Mouse (Mus musculus) lung, embryonic 15.5 days (tissue): ENCODE results near the gene Gm37240. TPM values are rescaled to one million over a fixed set of nuclear protein-coding genes. Genes with fewer than 3 reads are reported as not detected.

ENCODE experiments used
- ATAC-seq: fragments of 200-750 bp; cut with Nextera tagmentation; 2 replicates; pipeline ENCODE4 v1.8.0; 2017; ENCODE audit warnings: moderate number of reproducible peaks, borderline replicate concordance; ENCODE audit not compliant: low FRiP score, low TSS enrichment; ENCODE audit errors: extremely low read depth
- H3K27ac ChIP-seq: fragments of 300-500 bp; sonication (generic); 2 replicates; pipeline ENCODE4 v1.5.1; 2015; ENCODE audit warnings: moderate library complexity, mild to moderate bottlenecking, inconsistent platforms
- H3K27me3 ChIP-seq: fragments of 300-500 bp; sonication (generic); 2 replicates; pipeline ENCODE4 v1.6.1; 2015; ENCODE audit warnings: inconsistent platforms
- H3K36me3 ChIP-seq: fragments of 300-500 bp; sonication (generic); 2 replicates; pipeline ENCODE4 v1.6.1; 2015; ENCODE audit warnings: inconsistent platforms
- H3K4me1 ChIP-seq: fragments of 300-500 bp; sonication (generic); 2 replicates; pipeline ENCODE4 v1.6.1; 2015; ENCODE audit warnings: inconsistent platforms
- H3K4me2 ChIP-seq: fragments of 300-500 bp; sonication (generic); 2 replicates; pipeline ENCODE4 v1.6.1; 2015; ENCODE audit warnings: inconsistent platforms, mild to moderate bottlenecking, moderate library complexity
- H3K4me3 ChIP-seq: fragments of 300-500 bp; sonication (generic); 2 replicates; pipeline ENCODE4 v1.5.1; 2015; ENCODE audit warnings: mild to moderate bottlenecking, inconsistent platforms
- H3K9ac ChIP-seq: fragments of 300-500 bp; sonication (generic); 2 replicates; pipeline ENCODE4 v1.6.1; 2015; ENCODE audit warnings: inconsistent platforms
- H3K9me3 ChIP-seq: fragments of 300-500 bp; sonication (generic); 2 replicates; pipeline ENCODE4 v1.6.1; 2016; ENCODE audit warnings: inconsistent platforms
- WGBS: fragments of 180-500 bp; shearing (Covaris S2); methylation state at CpG from one replicate; pipeline ENCODE4 v1.1.7; 2015; 5-methylcytosine and 5-hydroxymethylcytosine counted together
- polyA plus RNA-seq: library from polyadenylated mRNA; unstranded; fragments of >200 nt; fragmentation: Nextera tagmentation; extraction: Ambion mirVana; gene quantifications from 2 replicates; pipeline ENCODE4 v1.2.1, GENCODE M21; 2015

The Gm37240 gene
- polyA plus RNA-seq, 1 experiment from 2014 or later: 8.8 TPM

DNA sequence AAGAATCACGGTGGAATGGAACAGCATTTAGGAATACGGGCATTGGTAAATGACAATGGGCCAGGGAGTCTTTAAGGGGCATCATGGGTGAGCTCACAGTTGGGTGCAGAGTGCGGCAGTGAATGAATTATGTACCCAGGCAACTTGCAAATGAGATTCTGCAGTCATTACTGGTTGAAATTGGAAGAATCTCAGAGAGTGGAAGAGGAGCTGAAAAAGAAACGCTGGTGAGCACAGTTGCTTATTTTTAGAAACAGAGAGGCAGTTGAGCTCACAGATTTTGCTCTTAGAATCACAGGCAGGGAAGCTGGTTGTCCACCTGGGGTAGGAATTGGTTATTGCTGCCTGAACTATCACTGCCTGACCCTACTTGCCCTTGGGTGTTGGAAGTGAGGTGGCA lies 776.6 kb downstream of the Gm37240 start:
- 69% methylated on average over 4 of the region's 4 CpGs for WGBS
- Histone ChIP-seq H3K9me3 (no peaks in the 10 kb centered on the region), H3K9ac (no peak overlapping the region), H3K4me1 (0 out of 2 replicates have a peak, but pooled peaks cover 2% of the 10 kb centered on the region), H3K4me2 (no peak overlapping the region), H3K4me3 (no peak overlapping the region), H3K36me3 (no peaks in the 10 kb centered on the region), H3K27me3 (no peaks in the 10 kb centered on the region), H3K27ac (no peak overlapping the region)
- ATAC-seq: no peak

DNA sequence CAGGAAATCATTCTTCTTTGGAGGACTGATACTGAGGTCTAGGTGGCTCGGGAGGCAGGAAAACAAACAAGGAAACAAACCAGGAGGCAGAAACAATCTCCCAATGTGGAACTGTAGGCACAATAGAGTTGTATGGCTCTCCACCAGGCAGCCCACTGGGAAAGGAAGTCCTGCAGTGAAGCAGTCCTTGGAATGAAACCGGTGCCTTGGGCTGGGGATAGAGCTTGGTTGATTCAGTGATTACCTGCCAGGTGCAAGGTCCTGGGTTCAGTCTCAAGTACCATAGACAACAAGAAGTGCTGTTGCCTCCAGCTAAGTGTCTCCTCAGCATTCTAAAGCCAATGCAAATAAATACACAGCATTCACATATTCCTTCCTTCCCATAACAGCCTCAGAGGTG lies 778.1 kb downstream of the Gm37240 start:
- H3K36me3 ChIP-seq: no peaks in the 10 kb centered on the region
- H3K27me3 ChIP-seq: no peaks in the 10 kb centered on the region
- no peak overlapping the region for H3K4me2 ChIP-seq
- no peak overlapping the region for H3K27ac ChIP-seq
- H3K9me3 ChIP-seq: no peaks in the 10 kb centered on the region
- 48% methylated on average over 2 of the region's 2 CpGs for WGBS
- no peak overlapping the region for H3K9ac ChIP-seq
- H3K4me3 ChIP-seq: no peak overlapping the region
- ATAC-seq: no peak
- H3K4me1 ChIP-seq: no peaks in the 10 kb centered on the region

DNA sequence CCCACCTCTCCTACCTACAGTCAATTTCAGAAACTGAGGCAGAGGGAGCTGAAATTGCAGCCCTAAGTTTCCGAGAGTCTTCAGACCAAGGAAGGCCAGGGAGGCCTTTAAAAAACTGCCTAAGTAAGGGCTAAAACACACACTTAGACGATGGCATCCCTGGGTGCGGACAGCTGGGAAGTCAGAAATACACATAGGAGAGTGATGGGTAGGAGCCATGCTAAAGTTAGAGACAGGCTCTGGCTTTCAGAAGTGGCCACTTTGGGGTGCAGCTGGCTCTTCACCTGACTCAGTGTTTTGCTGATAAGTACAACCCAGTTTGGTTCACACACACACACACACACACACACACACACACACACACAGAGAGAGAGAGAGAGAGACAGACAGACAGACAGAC lies 778.9 kb downstream of the Gm37240 start:
- H3K9me3 ChIP-seq: no peaks in the 10 kb centered on the region
- H3K27me3 ChIP-seq: no peaks in the 10 kb centered on the region
- ATAC-seq: no peak
- H3K4me3 ChIP-seq: no peak overlapping the region
- no peaks in the 10 kb centered on the region for H3K4me1 ChIP-seq
- no peak overlapping the region for H3K4me2 ChIP-seq
- no peaks in the 10 kb centered on the region for H3K36me3 ChIP-seq
- H3K9ac ChIP-seq: no peak overlapping the region
- WGBS: 83% methylated on average over 3 of the region's 3 CpGs
- H3K27ac ChIP-seq: no peak overlapping the region

DNA sequence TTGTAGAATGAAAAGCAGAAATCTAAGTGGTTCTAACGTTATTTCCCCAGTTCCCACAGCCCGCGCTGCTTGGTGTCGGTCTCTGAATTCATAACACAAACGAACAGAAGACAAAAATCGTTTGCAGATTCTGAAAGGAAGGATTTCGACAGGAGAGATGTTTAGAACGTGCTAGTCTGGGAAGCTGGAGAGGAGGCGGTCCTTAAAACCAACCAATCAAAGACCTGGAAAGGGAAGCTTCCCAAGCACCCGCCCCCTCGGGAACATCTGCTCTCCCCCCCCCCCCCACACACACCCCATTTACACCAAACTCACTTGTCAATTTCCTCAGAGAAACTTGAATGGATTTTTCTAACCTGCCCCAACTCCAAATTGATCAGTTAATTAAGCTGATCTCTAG lies 780.4 kb downstream of the Gm37240 start:
- Histone ChIP-seq H3K27me3 (no peaks in the 10 kb centered on the region), H3K36me3 (no peaks in the 10 kb centered on the region), H3K4me1 (no peaks in the 10 kb centered on the region), H3K9me3 (no peaks in the 10 kb centered on the region), H3K4me3 (no peak overlapping the region), H3K9ac (no peak overlapping the region), H3K27ac (no peak overlapping the region), H3K4me2 (peak overlapping the region; percentile 22; the same call in 1 of the 2 replicates)
- WGBS: 30% methylated on average over 11 of the region's 11 CpGs
- no peak for ATAC-seq

DNA sequence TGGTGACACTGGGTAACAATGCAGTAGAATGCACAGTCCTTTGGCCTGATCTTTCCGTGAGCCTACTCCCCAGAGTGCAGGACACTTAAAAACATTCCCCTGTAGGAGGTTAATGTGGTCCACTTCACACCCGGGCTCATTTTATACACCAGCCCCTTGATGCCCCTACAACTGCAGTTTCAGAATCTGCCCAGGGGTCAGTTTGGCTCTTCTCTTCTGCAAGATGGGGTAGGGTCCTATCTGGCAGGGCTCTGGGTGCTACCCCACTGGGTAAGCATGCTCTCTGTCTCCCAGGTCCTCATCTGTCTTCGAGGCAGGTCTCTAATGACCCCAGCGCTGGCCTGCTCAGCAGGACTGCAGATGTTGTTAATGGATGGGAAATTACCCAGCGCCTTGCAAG lies 783.0 kb downstream of the Gm37240 start:
- Histone ChIP-seq H3K27ac (no peak overlapping the region), H3K36me3 (no peaks in the 10 kb centered on the region), H3K4me3 (no peak overlapping the region), H3K4me1 (no peaks in the 10 kb centered on the region), H3K9ac (no peak overlapping the region), H3K4me2 (no peak overlapping the region), H3K9me3 (no peaks in the 10 kb centered on the region), H3K27me3 (no peaks in the 10 kb centered on the region)
- ATAC-seq: no peak
- WGBS: 37% methylated on average over 5 of the region's 5 CpGs

DNA sequence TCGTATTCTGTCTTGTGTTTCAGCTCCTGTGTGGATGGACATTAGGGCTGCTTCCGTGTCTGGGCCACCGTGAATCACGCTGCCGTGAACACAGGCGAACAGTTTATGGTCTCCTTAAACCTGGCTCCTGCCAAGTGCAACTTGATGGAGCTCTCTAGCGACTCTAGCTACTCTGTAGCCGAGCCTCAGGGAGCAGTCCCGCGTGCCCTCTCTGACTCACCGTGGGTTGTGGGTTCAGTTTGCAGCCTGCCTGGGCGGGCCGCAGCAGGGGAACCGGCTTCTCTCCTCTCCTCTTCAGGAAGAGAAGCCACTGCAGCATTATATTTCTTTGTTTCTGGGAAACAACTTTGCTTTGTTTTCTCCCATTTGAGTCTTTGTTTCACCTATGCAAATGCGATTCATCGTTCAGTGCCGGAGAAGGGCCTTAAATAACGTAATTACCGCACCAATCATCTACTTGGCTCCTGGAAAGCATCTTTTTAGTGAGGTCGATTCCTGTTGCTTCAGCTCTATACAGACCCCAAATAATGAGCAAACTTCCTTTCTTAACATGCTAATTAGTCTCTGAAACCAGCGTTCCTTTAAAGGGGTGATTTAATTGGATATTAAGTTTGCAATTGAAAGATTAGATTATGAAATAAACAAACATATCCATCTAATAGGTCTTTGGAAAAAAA lies 806.3 kb downstream of the Gm37240 start:
- H3K4me3 ChIP-seq: no peak overlapping the region
- H3K4me1 ChIP-seq: no peaks in the 10 kb centered on the region
- no peaks in the 10 kb centered on the region for H3K9me3 ChIP-seq
- no peaks in the 10 kb centered on the region for H3K27me3 ChIP-seq
- H3K36me3 ChIP-seq: no peaks in the 10 kb centered on the region
- no peak overlapping the region for H3K4me2 ChIP-seq
- whole genome bisulfite sequencing: 81% methylated on average over 21 of the region's 21 CpGs
- no peak for ATAC-seq
- no peak overlapping the region for H3K9ac ChIP-seq
- no peak overlapping the region for H3K27ac ChIP-seq

DNA sequence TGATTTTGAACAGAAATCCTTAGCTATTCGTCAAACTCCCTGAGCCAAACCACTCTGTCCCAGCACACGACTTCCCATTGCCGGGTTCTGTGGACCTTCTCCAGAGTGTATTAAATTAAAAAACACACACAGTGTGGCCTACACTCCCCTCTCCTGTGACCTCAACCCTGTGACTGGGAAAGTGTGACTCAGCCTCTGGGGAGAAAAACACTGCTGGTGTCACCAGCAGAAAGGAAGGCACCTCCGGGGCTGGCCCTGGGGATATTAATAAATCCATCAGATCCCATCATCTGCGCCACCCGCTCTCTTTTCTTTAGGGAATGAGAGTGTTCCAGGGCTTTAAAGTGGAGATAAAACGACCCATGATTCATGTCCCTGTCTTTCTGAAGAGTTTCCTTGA lies 823.2 kb downstream of the Gm37240 start:
- Histone ChIP-seq H3K9me3 (no peaks in the 10 kb centered on the region), H3K27ac (no peak overlapping the region), H3K27me3 (no peaks in the 10 kb centered on the region), H3K9ac (no peak overlapping the region), H3K36me3 (no peaks in the 10 kb centered on the region), H3K4me1 (no peaks in the 10 kb centered on the region), H3K4me3 (no peak overlapping the region), H3K4me2 (no peak overlapping the region)
- ATAC-seq: no peak
- WGBS: 56% methylated on average over 7 of the region's 7 CpGs

DNA sequence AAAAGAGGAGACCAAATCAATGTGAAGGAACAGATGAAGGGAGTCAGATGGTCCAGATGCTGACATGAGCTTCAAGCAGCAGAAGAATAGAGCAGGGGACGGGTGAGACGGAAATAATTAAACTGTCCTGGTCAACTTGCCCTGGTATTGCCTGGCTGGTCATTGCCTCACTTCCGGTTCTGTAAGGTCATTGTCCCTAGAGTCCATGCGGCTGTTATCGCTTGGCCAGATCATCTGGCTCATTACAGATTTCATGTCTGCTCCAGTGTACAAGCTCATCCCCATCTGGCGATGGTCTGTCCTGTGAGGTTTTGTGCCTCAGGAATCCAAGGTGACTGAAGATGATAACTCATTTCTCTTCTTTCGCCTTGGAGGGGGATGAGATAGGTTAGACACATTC lies 827.2 kb downstream of the Gm37240 start:
- Histone ChIP-seq H3K4me3 (no peak overlapping the region), H3K27ac (no peak overlapping the region), H3K36me3 (no peaks in the 10 kb centered on the region), H3K4me1 (no peaks in the 10 kb centered on the region), H3K27me3 (no peaks in the 10 kb centered on the region), H3K9ac (no peak overlapping the region), H3K9me3 (no peaks in the 10 kb centered on the region), H3K4me2 (no peak overlapping the region)
- ATAC-seq: no peak
- WGBS: 90% methylated on average over 7 of the region's 7 CpGs

DNA sequence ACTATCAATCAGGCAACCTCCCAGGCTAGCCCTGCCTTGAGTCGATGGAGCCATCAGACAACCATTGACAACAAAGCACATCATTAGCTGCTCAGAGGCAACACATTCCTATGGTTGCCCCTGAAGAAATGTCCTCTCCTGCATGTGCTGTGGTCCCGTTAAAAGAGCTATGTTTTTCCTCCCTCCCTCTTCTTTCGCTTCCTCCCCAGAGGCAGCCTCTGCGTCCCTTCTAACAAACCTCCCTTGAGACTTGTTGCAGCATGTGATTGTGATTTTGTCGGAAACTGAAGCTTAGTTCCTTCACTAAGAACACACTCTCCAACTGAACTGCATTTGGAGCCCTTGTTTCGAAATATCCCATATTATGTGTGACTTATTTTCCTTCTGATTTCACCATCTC lies 830.1 kb downstream of the Gm37240 start:
- no peak for ATAC-seq
- no peaks in the 10 kb centered on the region for H3K4me1 ChIP-seq
- no peak overlapping the region for H3K4me2 ChIP-seq
- H3K27ac ChIP-seq: no peak overlapping the region
- no peak overlapping the region for H3K4me3 ChIP-seq
- no peaks in the 10 kb centered on the region for H3K9me3 ChIP-seq
- no peaks in the 10 kb centered on the region for H3K27me3 ChIP-seq
- no peak overlapping the region for H3K9ac ChIP-seq
- 62% methylated on average over 6 of the region's 6 CpGs for WGBS
- no peaks in the 10 kb centered on the region for H3K36me3 ChIP-seq

DNA sequence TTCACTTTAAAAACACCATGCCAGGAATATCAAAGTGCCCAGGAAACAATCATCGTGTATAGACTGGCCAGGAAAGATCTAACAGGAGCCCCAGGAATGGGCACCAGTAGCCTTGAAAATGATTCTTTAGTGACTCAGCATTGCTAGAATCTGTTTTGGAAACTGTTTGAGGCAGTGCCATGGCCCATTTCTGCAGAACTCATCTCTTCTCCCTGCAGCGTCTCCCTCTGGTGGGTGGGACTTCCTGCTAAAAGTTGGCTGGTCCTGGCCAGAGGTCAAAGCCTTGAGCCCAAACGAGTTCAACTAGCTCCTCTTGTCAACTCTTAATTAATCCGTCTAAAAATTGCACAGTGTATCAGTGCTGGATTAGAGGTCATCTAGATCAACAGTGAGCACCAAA lies 833.8 kb downstream of the Gm37240 start:
- H3K4me3 ChIP-seq: no peak overlapping the region
- H3K4me2 ChIP-seq: no peak overlapping the region
- H3K27me3 ChIP-seq: no peaks in the 10 kb centered on the region
- no peak overlapping the region for H3K9ac ChIP-seq
- H3K36me3 ChIP-seq: no peaks in the 10 kb centered on the region
- H3K4me1 ChIP-seq: no peaks in the 10 kb centered on the region
- no peak overlapping the region for H3K27ac ChIP-seq
- WGBS: 56% methylated on average over 4 of the region's 4 CpGs
- H3K9me3 ChIP-seq: no peaks in the 10 kb centered on the region
- no peak for ATAC-seq

DNA sequence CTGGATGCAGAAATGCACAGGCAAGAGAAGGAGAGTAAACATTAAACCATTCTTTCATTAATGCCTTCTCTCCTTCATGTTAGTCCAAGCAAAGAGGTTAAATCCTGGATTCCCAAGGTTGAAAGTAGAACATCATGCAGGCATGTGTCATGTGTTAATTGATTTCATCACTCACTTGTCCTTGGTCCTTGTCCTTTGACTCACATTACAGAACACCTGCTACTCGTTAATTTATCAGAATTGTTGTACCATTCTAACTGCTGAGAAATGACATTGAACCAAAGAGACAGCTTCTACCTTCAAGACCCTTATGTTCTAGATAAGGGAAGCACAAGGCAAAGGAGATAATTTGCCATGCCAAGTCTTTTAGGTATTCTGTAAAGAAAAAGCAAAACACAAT lies 835.1 kb downstream of the Gm37240 start:
- Histone ChIP-seq H3K4me3 (no peak overlapping the region), H3K27ac (no peak overlapping the region), H3K36me3 (no peaks in the 10 kb centered on the region), H3K4me2 (no peak overlapping the region), H3K9me3 (no peaks in the 10 kb centered on the region), H3K9ac (no peak overlapping the region), H3K4me1 (no peaks in the 10 kb centered on the region), H3K27me3 (no peaks in the 10 kb centered on the region)
- ATAC-seq: no peak
- 49% methylated on average over 1 of the region's 1 CpGs for WGBS

DNA sequence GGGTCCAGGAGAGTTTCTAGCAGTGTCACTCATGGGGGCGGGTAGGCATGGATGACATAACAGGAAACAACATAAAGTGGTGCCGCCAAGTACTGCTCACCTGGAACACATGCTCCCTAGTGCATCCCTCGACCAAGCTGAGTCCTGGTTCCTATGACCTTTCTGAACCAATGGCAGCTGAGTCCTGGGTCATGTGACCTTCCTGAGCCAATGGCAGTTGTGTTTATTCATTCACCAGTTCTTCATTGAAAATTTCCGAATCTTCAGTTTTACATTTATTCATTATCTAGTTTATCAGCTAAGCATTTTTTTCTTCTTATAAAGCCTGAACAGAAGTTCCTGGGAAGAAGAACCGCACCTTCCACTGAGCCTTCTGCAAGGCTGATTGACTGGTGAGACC lies 838.7 kb downstream of the Gm37240 start:
- no peaks in the 10 kb centered on the region for H3K9me3 ChIP-seq
- no peak overlapping the region for H3K4me2 ChIP-seq
- H3K36me3 ChIP-seq: no peaks in the 10 kb centered on the region
- ATAC-seq: no peak
- no peaks in the 10 kb centered on the region for H3K4me1 ChIP-seq
- no peak overlapping the region for H3K9ac ChIP-seq
- H3K4me3 ChIP-seq: no peak overlapping the region
- 89% methylated on average over 5 of the region's 5 CpGs for WGBS
- no peak overlapping the region for H3K27ac ChIP-seq
- H3K27me3 ChIP-seq: no peaks in the 10 kb centered on the region

DNA sequence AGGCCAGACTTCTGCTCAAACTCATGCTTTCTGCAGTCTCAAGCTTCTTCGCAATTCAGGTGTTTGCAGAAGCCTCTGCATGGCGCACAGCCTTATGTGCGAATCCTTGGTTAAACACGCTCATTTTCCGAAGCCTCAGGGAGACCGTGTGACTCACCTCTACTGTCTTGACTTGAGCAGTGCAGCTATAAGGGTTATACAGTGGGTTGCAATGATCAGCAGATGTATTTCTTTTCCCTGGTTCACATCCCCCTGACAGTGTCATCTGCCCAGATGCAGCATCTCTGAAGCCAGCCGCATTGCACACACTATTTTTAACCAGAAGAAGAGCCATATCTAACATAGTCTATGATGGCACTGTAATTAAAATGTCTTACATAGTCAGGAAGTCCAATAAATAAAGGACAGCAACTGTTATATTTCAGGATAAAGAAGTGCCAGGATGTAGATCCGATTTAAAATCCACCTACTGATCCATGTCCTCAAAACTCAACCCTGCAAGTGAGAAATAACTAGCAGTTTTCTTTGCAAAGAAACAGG lies 843.6 kb downstream of the Gm37240 start:
- H3K4me1 ChIP-seq: no peaks in the 10 kb centered on the region
- 85% methylated on average over 8 of the region's 8 CpGs for WGBS
- H3K4me3 ChIP-seq: no peak overlapping the region
- no peaks in the 10 kb centered on the region for H3K36me3 ChIP-seq
- H3K9ac ChIP-seq: no peak overlapping the region
- H3K27me3 ChIP-seq: no peaks in the 10 kb centered on the region
- H3K27ac ChIP-seq: no peak overlapping the region
- H3K9me3 ChIP-seq: no peaks in the 10 kb centered on the region
- H3K4me2 ChIP-seq: no peak overlapping the region
- no peak for ATAC-seq
